Mouse (Mus musculus) pancreas, adult 10 weeks (tissue): ENCODE results near the gene Gm1604a. TPM values are rescaled to one million over a fixed set of nuclear protein-coding genes. Genes with fewer than 3 reads are reported as not detected.

ENCODE experiments used
- polyA plus RNA-seq: library from polyadenylated mRNA; stranded (reverse); fragments of 350-450 nt; fragmentation: Illumina TruSeq; extraction: RNeasy Lipid Tissue Mini Kit (QIAGEN cat#74804); gene quantifications from one replicate; pipeline ENCODE4 v1.2.3, GENCODE M21; 2015; ENCODE audit warnings: low read depth, low replicate concordance; ENCODE audit not compliant: insufficient read depth

Gm1604a gene
- not detected for polyA plus RNA-seq

GRCm38 (mm10) chr17:7025257-7025656, at the start of gene Gm1604a:
TSS of gene Gm1604a (plus strand) at chr17:7025568.

GRCm38 (mm10) chr17:6978287-6979248, 46.8 kb upstream of the Gm1604a start, which contains the start of gene Gm49721:
TSS of gene Gm49721 (plus strand) at chr17:6978904.

Other genes starting within 250 kb of the Gm1604a start
- gene Ezr, start 242.8 kb upstream of the Gm1604a start, polyA plus RNA-seq, result 13.5 TPM
- 14.0 TPM for gene Rsph3b, start 76.9 kb upstream of the Gm1604a start, polyA plus RNA-seq
- 8.9 TPM for gene Tagap1, start 64.4 kb upstream of the Gm1604a start, polyA plus RNA-seq
- 75.1 TPM for gene Rnaset2b, start 54.9 kb upstream of the Gm1604a start, polyA plus RNA-seq
- not detected for gene Gm49721, start 46.7 kb upstream of the Gm1604a start, polyA plus RNA-seq
- gene Rps6ka2, start 144.5 kb downstream of the Gm1604a start, polyA plus RNA-seq, result 5.1 TPM